Mouse (Mus musculus): Measurements from ENCODE around the gene Lrrc45. TPM values are rescaled to one million over a fixed set of nuclear protein-coding genes. Genes with fewer than 3 reads are reported as not detected.

Gene Lrrc45
- total and polyA plus RNA-seq, 3 experiments, result 11.7 to 31.3 (median 20.3) TPM

DNA sequence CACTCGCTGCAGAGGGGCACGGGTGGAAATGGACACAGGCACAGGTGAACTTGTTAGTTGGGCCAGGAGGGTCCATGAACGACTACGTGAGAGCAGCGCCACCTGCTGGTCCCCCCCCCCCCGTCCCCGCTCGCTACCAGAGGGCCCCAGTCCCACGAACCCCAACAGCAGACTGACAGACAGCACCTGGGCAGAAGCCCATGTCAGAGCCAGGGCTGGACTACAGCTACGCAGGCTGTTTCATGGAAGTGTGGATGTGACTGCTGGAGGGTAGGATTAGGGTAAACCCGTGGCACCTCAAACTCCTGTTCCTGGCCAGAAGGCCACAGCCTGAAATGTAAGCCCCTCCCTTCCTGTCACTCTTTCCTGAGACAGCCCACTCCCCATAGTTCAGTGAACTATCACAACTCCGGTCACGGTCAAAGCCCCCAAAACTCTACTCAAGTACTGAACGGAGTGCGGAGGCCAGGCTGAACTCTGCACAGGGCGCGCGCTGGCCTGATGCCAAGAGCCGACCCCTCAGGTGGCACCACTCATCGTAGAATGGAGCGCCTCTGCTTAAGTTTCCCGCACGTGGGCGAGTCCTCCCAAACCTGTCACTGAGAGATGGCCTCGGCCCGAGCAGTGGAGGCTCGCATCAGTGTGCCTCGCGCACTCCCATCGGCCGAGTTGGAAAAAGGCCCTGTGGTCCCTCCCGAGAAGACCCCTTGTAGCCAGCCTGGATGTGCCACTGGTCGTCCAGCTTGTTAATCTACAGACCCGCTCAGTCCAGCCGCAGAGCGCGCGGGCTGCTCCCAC is 755 bp upstream of the Lrrc45 start:
- TF ChIP-seq EP300 (IDR thresholded peaks at IDR 0.05; ENCODE audit: low read length) (no peak), NELFE (IDR thresholded peaks at IDR 0.05; ENCODE audit: low read depth, low read length) (no peak), MAFK (IDR thresholded peaks at IDR 0.05; ENCODE audit: insufficient replicate concordance, low read length) (no peak), CTCF (conservative IDR thresholded peaks at IDR 0.05 in 1 of 2, IDR thresholded peaks at IDR 0.05 in 1 of 2; ENCODE audit: low read depth in 2 of 2, low read length in 2 of 2) (peak in 1 of 2 experiments; percentile 88; a peak in 2 of 4 replicates), RCOR1 (conservative IDR thresholded peaks at IDR 0.05; ENCODE audit: low read depth, low read length) (no peak), POLR2A (IDR thresholded peaks at IDR 0.05; ENCODE audit: low read depth, low read length) (peak; percentile 24; the same call in 1 of the 2 replicates), SMC3 (IDR thresholded peaks at IDR 0.05; ENCODE audit: low read depth, low read length) (peak; percentile 80), E2F4 (IDR thresholded peaks at IDR 0.05; ENCODE audit: insufficient replicate concordance, low read depth, low read length) (no peak), IRF4 (IDR thresholded peaks at IDR 0.05; ENCODE audit: low read depth, low read length) (peak; percentile 12; the same call in 1 of the 2 replicates), MYC (IDR thresholded peaks at IDR 0.05; ENCODE audit: low read depth, low read length) (0 out of 2 replicates have a peak, but pooled peaks have one; percentile 17), CHD1 (IDR thresholded peaks at IDR 0.05; ENCODE audit: low read depth, low read length) (no peak), RAD21 (IDR thresholded peaks at IDR 0.05; ENCODE audit: low read depth, low read length) (peak; percentile 66), ZMIZ1 (IDR thresholded peaks at IDR 0.05; ENCODE audit: low read depth, low read length) (no peak), POLR2AphosphoS2 (IDR thresholded peaks at IDR 0.05; ENCODE audit: low read depth, low read length) (peak; percentile 1; the same call in 1 of the 2 replicates), SIN3A (IDR thresholded peaks at IDR 0.05; ENCODE audit: low read length) (no peak), PAX5 (IDR thresholded peaks at IDR 0.05; ENCODE audit: low read length) (no peak), MAZ (IDR thresholded peaks at IDR 0.05; ENCODE audit: low read depth, low read length) (peak; percentile 91), ZNF384 (IDR thresholded peaks at IDR 0.05; ENCODE audit: low read depth, low read length) (no peak), MXI1 (IDR thresholded peaks at IDR 0.05; ENCODE audit: low read depth, low read length) (peak; percentile 92)
- H3K9ac ChIP-seq (ENCODE audit: insufficient read depth, low read depth), result peak overlapping the region; percentile 71
- no peaks in the 10 kb centered on the region for H3K9me3 ChIP-seq (replicated peaks; ENCODE audit: low read length)
- peak; percentile 67 for DNase-seq (ENCODE audit: extremely low read depth)
- peak overlapping the region; percentile 70 to 95 (median 82) for H3K4me3 ChIP-seq (replicated peaks in 1 of 3; ENCODE audit: low read depth in 2 of 3, low read length in 2 of 3, poor library complexity in 1 of 3)
- H3K27ac ChIP-seq (ENCODE audit: insufficient read depth, low read depth), result peak overlapping the region; percentile 14; the same call in 1 of the 2 replicates
- H3K27me3 ChIP-seq (replicated peaks), result no peaks in the 10 kb centered on the region
- H3K36me3 ChIP-seq (replicated peaks in 1 of 2; ENCODE audit: control insufficient read depth in 1 of 2, insufficient read depth in 1 of 2, low read length in 1 of 2), result peaks cover 50 to 80% of the 10 kb centered on the region in 2 experiments
- dilution Hi-C loops (cut with MboI; ENCODE audit: extremely low pct_ligation_motif_present, extremely low pct_unique_long_range_greater_than_20kb, low sequenced_read_pairs), result no loop called here
- peaks cover 16 to 33% of the 10 kb centered on the region in 2 experiments for H3K4me1 ChIP-seq (ENCODE audit: control insufficient read depth in 1 of 2, insufficient read depth in 2 of 2)
- peak overlapping the region; percentile 88 for H3K4me2 ChIP-seq (ENCODE audit: insufficient read depth, low read depth, poor library complexity, severe bottlenecking)
- no peaks in the 10 kb centered on the region for H3K79me2 ChIP-seq (replicated peaks; ENCODE audit: control insufficient read depth, extremely low read depth, insufficient read depth, poor library complexity, severe bottlenecking)
- in situ Hi-C loops (cut with MboI; ENCODE audit: low pct_ligation_motif_present, low pct_unique_long_range_greater_than_20kb, low sequenced_read_pairs), result no loop called here

DNA sequence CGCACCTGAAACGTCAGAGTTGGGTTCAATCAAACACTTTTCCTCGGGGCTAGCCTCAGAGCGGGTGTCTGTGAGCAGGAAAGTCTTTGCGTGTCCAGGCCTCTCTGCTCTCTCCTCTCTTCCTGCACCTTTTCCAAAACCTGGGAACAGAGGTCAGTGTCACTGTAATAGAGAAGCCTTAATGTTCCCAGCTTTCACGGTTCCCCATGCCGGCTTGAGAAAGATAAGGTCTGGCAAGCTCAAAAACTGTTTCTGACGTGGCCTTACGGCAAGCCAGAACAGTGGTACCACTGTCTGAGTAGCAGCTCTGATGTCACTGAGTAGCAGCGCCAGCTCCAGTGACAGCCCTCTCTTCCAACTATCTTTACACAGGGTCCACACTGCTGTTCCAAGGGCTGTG is 821 bp downstream of the Lrrc45 start:
- dilution Hi-C loops (cut with MboI; ENCODE audit: extremely low pct_ligation_motif_present, extremely low pct_unique_long_range_greater_than_20kb, low sequenced_read_pairs) (no loop called here), in situ Hi-C loops (cut with MboI; ENCODE audit: low pct_ligation_motif_present, low pct_unique_long_range_greater_than_20kb, low sequenced_read_pairs) (no loop called here)
- Histone ChIP-seq H3K4me1 (ENCODE audit: control insufficient read depth in 1 of 2, insufficient read depth in 2 of 2) (peaks cover 12 to 29% of the 10 kb centered on the region in 2 experiments), H3K4me2 (ENCODE audit: insufficient read depth, low read depth, poor library complexity, severe bottlenecking) (peak overlapping the region; percentile 41), H3K79me2 (replicated peaks; ENCODE audit: control insufficient read depth, extremely low read depth, insufficient read depth, poor library complexity, severe bottlenecking) (no peaks in the 10 kb centered on the region), H3K9ac (ENCODE audit: insufficient read depth, low read depth) (peak overlapping the region; percentile 59), H3K36me3 (replicated peaks in 1 of 2; ENCODE audit: control insufficient read depth in 1 of 2, insufficient read depth in 1 of 2, low read length in 1 of 2) (peaks cover 55 to 80% of the 10 kb centered on the region in 2 experiments), H3K27ac (ENCODE audit: insufficient read depth, low read depth) (no peak overlapping the region), H3K9me3 (replicated peaks; ENCODE audit: low read length) (no peaks in the 10 kb centered on the region), H3K4me3 (replicated peaks in 1 of 3; ENCODE audit: low read depth in 2 of 3, low read length in 2 of 3, poor library complexity in 1 of 3) (peak overlapping the region; percentile 70 to 95 (median 80)), H3K27me3 (replicated peaks) (no peaks in the 10 kb centered on the region)
- TF ChIP-seq ZMIZ1 (IDR thresholded peaks at IDR 0.05; ENCODE audit: low read depth, low read length) (no peak; the same call in 1 of the 2 replicates), TCF12 (IDR thresholded peaks at IDR 0.05; ENCODE audit: low read depth, low read length) (no peak), BHLHE40 (IDR thresholded peaks at IDR 0.05; ENCODE audit: low read depth, low read length) (no peak), SMC3 (IDR thresholded peaks at IDR 0.05; ENCODE audit: low read depth, low read length) (no peak), ELF1 (IDR thresholded peaks at IDR 0.05; ENCODE audit: low read depth, low read length) (no peak), JUN (IDR thresholded peaks at IDR 0.05; ENCODE audit: insufficient read depth, low read depth, low read length) (no peak), MXI1 (IDR thresholded peaks at IDR 0.05; ENCODE audit: low read depth, low read length) (no peak), PAX5 (IDR thresholded peaks at IDR 0.05; ENCODE audit: low read length) (no peak), GABPA (IDR thresholded peaks at IDR 0.05; ENCODE audit: insufficient replicate concordance, low read depth, low read length) (no peak), USF1 (IDR thresholded peaks at IDR 0.05; ENCODE audit: low read depth, low read length) (no peak), CTCF (conservative IDR thresholded peaks at IDR 0.05 in 1 of 2, IDR thresholded peaks at IDR 0.05 in 1 of 2; ENCODE audit: low read depth in 2 of 2, low read length in 2 of 2) (no peak), POLR2A (IDR thresholded peaks at IDR 0.05; ENCODE audit: low read depth, low read length) (no peak), KAT2A (IDR thresholded peaks at IDR 0.05; ENCODE audit: insufficient replicate concordance, low read length) (no peak), MAX (IDR thresholded peaks at IDR 0.05; ENCODE audit: low read length) (no peak), IRF4 (IDR thresholded peaks at IDR 0.05; ENCODE audit: low read depth, low read length) (no peak)
- DNase-seq (ENCODE audit: extremely low read depth), result no peak
